Mouse (Mus musculus) heart, adult 2 months (tissue): ENCODE measurements at regions not wholly inside any gene's neighbourhood (a gene's known extent, or its start where the extent isn't known, plus 50 kb on each side); places are given as distances from the start of the nearest gene placed in this dataset.

ENCODE experiments used
- DNase-seq, 2 experiments: peaks; one replicate each; pipeline ENCODE4 v3.0.0; 2021
- H3K27ac ChIP-seq: fragments of 200-600 bp; 2 replicates; pipeline ENCODE4 v1.8.1; 2022
- H3K27me3 ChIP-seq: fragments of 200-500 bp; 2 replicates; pipeline ENCODE4 v1.6.1; 2012; ENCODE audit warnings: mild to moderate bottlenecking, low read length, inconsistent platforms, mixed read lengths; ENCODE audit not compliant: control insufficient read depth, insufficient read depth
- H3K36me3 ChIP-seq: fragments of 200-500 bp; 2 replicates; pipeline ENCODE4 v1.6.1; 2012; ENCODE audit warnings: low read length, inconsistent platforms; ENCODE audit not compliant: control insufficient read depth, insufficient read depth
- H3K4me1 ChIP-seq: fragments of 200-500 bp; 2 replicates; pipeline ENCODE4 v1.6.1; 2011; ENCODE audit warnings: low read length; ENCODE audit not compliant: control insufficient read depth, insufficient read depth
- H3K4me3 ChIP-seq: fragments of 200-600 bp; 2 replicates; pipeline ENCODE4 v1.8.1; 2022
- H3K79me2 ChIP-seq: fragments of 200-500 bp; replicated peaks from 2 replicates; pipeline ENCODE4 v1.6.1; 2012; ENCODE audit warnings: mild to moderate bottlenecking, inconsistent platforms, low read length, moderate library complexity, mixed read lengths; ENCODE audit not compliant: control insufficient read depth, insufficient read depth
- H3K9ac ChIP-seq: fragments of 200-500 bp; 2 replicates; pipeline ENCODE4 v1.6.1; 2012; ENCODE audit warnings: low read depth, mild to moderate bottlenecking, control low read depth, inconsistent platforms, low read length, mixed read lengths
- CTCF ChIP-seq: fragments of 200-600 bp; IDR thresholded peaks from 2 replicates; pipeline ENCODE4 v1.8.1; 2022; ENCODE audit warnings: antibody characterized with exemption, mild to moderate bottlenecking, moderate library complexity
- EP300 ChIP-seq: fragments of 200-500 bp; IDR thresholded peaks from 2 replicates; pipeline ENCODE4 v1.6.1; 2011; ENCODE audit warnings: low read depth, low read length, control low read depth; ENCODE audit not compliant: insufficient read depth
- POLR2A ChIP-seq: fragments of 200-500 bp; IDR thresholded peaks from 2 replicates; pipeline ENCODE4 v1.6.1; 2011; ENCODE audit warnings: mild to moderate bottlenecking, low read depth, low read length, control low read depth; ENCODE audit not compliant: insufficient read depth
- WGBS: fragments of 180-500 bp; shearing (Covaris S2); methylation state at CpG from one replicate; pipeline ENCODE4 v1.1.7; 2018; 5-methylcytosine and 5-hydroxymethylcytosine counted together
- intact Hi-C: fragments of 180-260 bp; cut with DNase I; formaldehyde crosslinking; loops from one replicate; pipeline ENCODE4 v1.15.1; 2025

- no peak for TF ChIP-seq CTCF
- TF ChIP-seq POLR2A, result no peak
- no peak for TF ChIP-seq EP300
- 71% methylated on average over 10 of the region's 10 CpGs for WGBS
- intact Hi-C loops, result no loop called here
Observed at GRCm38 (mm10) chr1:75749665-75750221, 203.7 kb downstream of the Slc4a3 start.

GRCm38 (mm10) chr1:75772131-75772530 is 226.1 kb downstream of the Slc4a3 start:
- Histone ChIP-seq H3K9ac (no peak overlapping the region), H3K27ac (no peak overlapping the region), H3K4me3 (no peak overlapping the region), H3K36me3 (no peaks in the 10 kb centered on the region), H3K27me3 (no peaks in the 10 kb centered on the region), H3K79me2 (no peaks in the 10 kb centered on the region), H3K4me1 (no peaks in the 10 kb centered on the region)
- WGBS, result 34% methylated on average over 5 of the region's 5 CpGs
- DNase-seq, result no peak
- TF ChIP-seq POLR2A (no peak), EP300 (no peak), CTCF (no peak)
- intact Hi-C loops, result no loop called here

More at GRCm38 (mm10) chr1:75749665-75750221, 203.7 kb downstream of the Slc4a3 start:
- Histone ChIP-seq H3K4me3 (no peak overlapping the region), H3K27ac (no peak overlapping the region), H3K27me3 (no peaks in the 10 kb centered on the region), H3K36me3 (no peaks in the 10 kb centered on the region), H3K9ac (no peak overlapping the region), H3K4me1 (no peaks in the 10 kb centered on the region), H3K79me2 (no peaks in the 10 kb centered on the region)
- no peak for DNase-seq

GRCm38 (mm10) chr1:75773014-75773413 is 226.9 kb downstream of the Slc4a3 start:
- Histone ChIP-seq H3K4me1 (no peaks in the 10 kb centered on the region), H3K27ac (no peak overlapping the region), H3K9ac (no peak overlapping the region), H3K36me3 (no peaks in the 10 kb centered on the region), H3K4me3 (no peak overlapping the region), H3K27me3 (no peaks in the 10 kb centered on the region), H3K79me2 (no peaks in the 10 kb centered on the region)
- DNase-seq, result no peak
- TF ChIP-seq CTCF (no peak), EP300 (no peak), POLR2A (no peak)
- intact Hi-C loops, result no loop called here
- WGBS, result 78% methylated on average over 5 of the region's 5 CpGs

GRCm38 (mm10) chr1:75778889-75779288 is 232.8 kb downstream of the Slc4a3 start:
- no peaks in the 10 kb centered on the region for H3K27me3 ChIP-seq
- intact Hi-C loops, result no loop called here
- 89% methylated on average over 8 of the region's 8 CpGs for WGBS
- H3K36me3 ChIP-seq, result no peaks in the 10 kb centered on the region
- no peak overlapping the region for H3K4me3 ChIP-seq
- TF ChIP-seq CTCF (no peak), EP300 (no peak), POLR2A (no peak)
- no peaks in the 10 kb centered on the region for H3K4me1 ChIP-seq
- H3K79me2 ChIP-seq, result no peaks in the 10 kb centered on the region
- DNase-seq, result no peak
- H3K9ac ChIP-seq, result no peak overlapping the region
- no peak overlapping the region for H3K27ac ChIP-seq

- WGBS, result 84% methylated on average over 2 of the region's 2 CpGs
- H3K79me2 ChIP-seq, result no peaks in the 10 kb centered on the region
- no peak overlapping the region for H3K9ac ChIP-seq
- no peaks in the 10 kb centered on the region for H3K27me3 ChIP-seq
- no peaks in the 10 kb centered on the region for H3K36me3 ChIP-seq
- H3K4me1 ChIP-seq, result no peaks in the 10 kb centered on the region
- no peak overlapping the region for H3K27ac ChIP-seq
- TF ChIP-seq CTCF (no peak), POLR2A (no peak), EP300 (no peak)
- H3K4me3 ChIP-seq, result no peak overlapping the region
- intact Hi-C loops, result no loop called here
- DNase-seq, result no peak
Observed at GRCm38 (mm10) chr1:75783206-75783605, 237.1 kb downstream of the Slc4a3 start.

- TF ChIP-seq EP300 (no peak), POLR2A (no peak), CTCF (no peak)
- no peak for DNase-seq
- intact Hi-C loops, result no loop called here
- Histone ChIP-seq H3K79me2 (no peaks in the 10 kb centered on the region), H3K4me1 (no peaks in the 10 kb centered on the region), H3K27me3 (no peaks in the 10 kb centered on the region), H3K4me3 (no peak overlapping the region), H3K9ac (no peak overlapping the region), H3K36me3 (no peaks in the 10 kb centered on the region), H3K27ac (no peak overlapping the region)
- WGBS, result 47% methylated on average over 10 of the region's 10 CpGs
Observed at GRCm38 (mm10) chr1:75786173-75786820, 240.2 kb downstream of the Slc4a3 start.
